Mouse (Mus musculus) layer of hippocampus, adult 18-20 months (tissue): ENCODE data around the gene Cpeb4. TPM values are rescaled to one million over a fixed set of nuclear protein-coding genes. Genes with fewer than 3 reads are reported as not detected.
"Not testable (repeated sequence)": the region's sequence is repeated elsewhere in the genome, so short reads cannot be mapped to it uniquely, and the experiment has no call there.

Experiments used
- DNase-seq, 2 experiments: peaks; one replicate each; pipeline ENCODE4 v3.0.0; 2022; ENCODE audit warnings: low spot score in 2 of 2
- total RNA-seq, 2 experiments: library from RNA; stranded (reverse); gene quantifications; 2 replicates each; pipeline ENCODE4 v1.2.3; 2021

Gene Cpeb4
- total RNA-seq, 2 experiments from 2014 or later: 148 to 155 TPM

GRCm38 (mm10) chr11:31965256-31966134, 93.5 kb downstream of the Cpeb4 start, which contains the start of gene 4930524B15Rik:
TSS of gene 4930524B15Rik (plus strand) at chr11:31965592.
- no peak for DNase-seq

GRCm38 (mm10) chr11:31974132-31974531, 102.1 kb downstream of the Cpeb4 start:
- no peak for DNase-seq

- DNase-seq: no peak
These were observed 102.8 kb downstream of the Cpeb4 start for GRCm38 (mm10) chr11:31974826-31975225.

- DNase-seq: no peak
These were observed 103.7 kb downstream of the Cpeb4 start for GRCm38 (mm10) chr11:31975678-31976077.

GRCm38 (mm10) chr11:31976137-31976536, 104.1 kb downstream of the Cpeb4 start:
- DNase-seq: no peak

- DNase-seq: not testable (repeated sequence)
These were observed 108.1 kb downstream of the Cpeb4 start for GRCm38 (mm10) chr11:31980089-31980488.

- no peak for DNase-seq
These were observed 109.8 kb downstream of the Cpeb4 start for GRCm38 (mm10) chr11:31981830-31982229.

- not testable (repeated sequence) for DNase-seq
These were observed 110.4 kb downstream of the Cpeb4 start for GRCm38 (mm10) chr11:31982247-31982943.

GRCm38 (mm10) chr11:31983249-31983648, 111.2 kb downstream of the Cpeb4 start:
- no peak for DNase-seq

GRCm38 (mm10) chr11:31984786-31985185, 112.8 kb downstream of the Cpeb4 start:
- DNase-seq: no peak

Other genes starting within 250 kb of the Cpeb4 start
- gene Bod1, start 200.3 kb upstream of the Cpeb4 start, total RNA-seq: 100 to 1,000 TPM; 108 to 110 TPM
- not detected for gene 4930524B15Rik, start 93.4 kb downstream of the Cpeb4 start, total RNA-seq
- 100 to 1,000 TPM; 720 to 722 TPM for gene Nsg2, start 128.3 kb downstream of the Cpeb4 start, total RNA-seq